Mouse (Mus musculus) small intestine, adult 2 months (tissue): ENCODE measurements around the gene Ak4. TPM values are rescaled to one million over a fixed set of nuclear protein-coding genes. Genes with fewer than 3 reads are reported as not detected.

Source experiments
- H3K27ac ChIP-seq: fragments of 200-500 bp; 2 replicates; pipeline ENCODE4 v1.5.1; 2012; ENCODE audit warnings: low read depth, low read length, control low read depth, inconsistent platforms; ENCODE audit not compliant: insufficient read depth
- H3K27me3 ChIP-seq: fragments of 200-500 bp; 2 replicates; pipeline ENCODE4 v1.6.1; 2012; ENCODE audit warnings: mild to moderate bottlenecking, moderate library complexity, low read length, inconsistent platforms; ENCODE audit not compliant: control insufficient read depth, insufficient read depth
- H3K36me3 ChIP-seq: fragments of 200-500 bp; 2 replicates; pipeline ENCODE4 v1.6.1; 2012; ENCODE audit warnings: mild to moderate bottlenecking, low read length, control low read depth, inconsistent platforms; ENCODE audit not compliant: control insufficient read depth, insufficient read depth
- H3K4me1 ChIP-seq: fragments of 200-500 bp; 2 replicates; pipeline ENCODE4 v1.6.1; 2012; ENCODE audit warnings: low read length, inconsistent platforms, mixed read lengths; ENCODE audit not compliant: control insufficient read depth, insufficient read depth, insufficient read length
- H3K4me3 ChIP-seq: fragments of 200-500 bp; 2 replicates; pipeline ENCODE4 v1.5.1; 2012; ENCODE audit warnings: low read depth, mild to moderate bottlenecking, control low read depth, inconsistent platforms, low read length, moderate library complexity
- CTCF ChIP-seq: fragments of 200-500 bp; IDR thresholded peaks from 2 replicates; pipeline ENCODE4 v1.5.1; 2012; ENCODE audit warnings: low read depth, mild to moderate bottlenecking, control low read depth, inconsistent platforms, low read length, moderate library complexity, mixed read lengths; ENCODE audit not compliant: insufficient replicate concordance, insufficient read length; ENCODE audit errors: extremely low read depth
- POLR2A ChIP-seq: fragments of 200-500 bp; IDR thresholded peaks from 2 replicates; pipeline ENCODE4 v1.6.1; 2012; ENCODE audit warnings: low read depth, mild to moderate bottlenecking, control low read depth, inconsistent platforms, low read length, moderate library complexity
- WGBS: fragments of 180-500 bp; shearing (Covaris S2); methylation state at CpG from one replicate; pipeline ENCODE4 v1.1.7; 2018; 5-methylcytosine and 5-hydroxymethylcytosine counted together
- polyA plus RNA-seq: library from polyadenylated mRNA; depleted of rRNA; stranded (reverse); fragments of >200 nt; gene quantifications from 2 replicates; pipeline ENCODE4 v1.2.3, GENCODE M21; 2012

Ak4 gene
- polyA plus RNA-seq, 1 experiment: 0.20 TPM

DNA sequence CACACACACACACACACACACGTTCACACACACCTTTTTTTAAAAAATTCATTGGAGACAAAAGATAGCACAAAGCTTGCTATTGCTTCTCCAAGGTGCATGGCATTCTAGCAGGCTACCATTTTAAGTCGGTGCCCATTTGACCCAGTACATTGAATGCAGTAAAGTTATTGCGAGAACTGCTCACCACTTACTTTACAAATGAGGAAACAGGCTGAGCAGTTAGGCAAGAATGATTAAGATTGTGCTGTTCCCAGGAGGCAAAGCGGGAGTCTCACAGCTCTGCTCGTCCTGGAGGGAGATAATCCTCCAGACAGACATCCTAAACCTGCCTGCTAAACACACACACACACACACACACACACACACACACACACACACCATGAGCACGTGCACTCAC lies 72.6 kb downstream of the Ak4 start:
- H3K4me1 ChIP-seq: peaks cover 2% of the 10 kb centered on the region; the same call in 1 of the 2 replicates
- peaks cover 7% of the 10 kb centered on the region; the same call in 1 of the 2 replicates for H3K27me3 ChIP-seq
- TF ChIP-seq POLR2A (no peak), CTCF (no peak)
- H3K36me3 ChIP-seq: no peaks in the 10 kb centered on the region
- no peak overlapping the region for H3K27ac ChIP-seq
- no peak overlapping the region for H3K4me3 ChIP-seq
- 62% methylated on average over 6 of the region's 6 CpGs for WGBS

GRCm38 (mm10) chr4:101493611-101494197 lies 74.6 kb downstream of the Ak4 start:
- no peak for TF ChIP-seq CTCF
- TF ChIP-seq POLR2A: no peak

GRCm38 (mm10) chr4:101496188-101496533 lies 77.1 kb downstream of the Ak4 start:
- H3K4me1 ChIP-seq: peaks cover 3% of the 10 kb centered on the region; the same call in 1 of the 2 replicates
- no peaks in the 10 kb centered on the region for H3K36me3 ChIP-seq
- TF ChIP-seq POLR2A (no peak), CTCF (no peak)
- WGBS: 2% methylated on average over 28 of the region's 28 CpGs
- peaks cover 21% of the 10 kb centered on the region for H3K27me3 ChIP-seq
- H3K4me3 ChIP-seq: peak overlapping the region; percentile 44
- no peak overlapping the region for H3K27ac ChIP-seq

More at GRCm38 (mm10) chr4:101493611-101494197, 74.6 kb downstream of the Ak4 start:
- H3K27ac ChIP-seq: no peak overlapping the region
- H3K27me3 ChIP-seq: peaks cover 21% of the 10 kb centered on the region
- peaks cover 3% of the 10 kb centered on the region; the same call in 1 of the 2 replicates for H3K4me1 ChIP-seq
- no peaks in the 10 kb centered on the region for H3K36me3 ChIP-seq
- no peak overlapping the region for H3K4me3 ChIP-seq

GRCm38 (mm10) chr4:101496534-101497237 lies 77.6 kb downstream of the Ak4 start, which contains the start of gene Dnajc6:
Dnajc6 (plus strand) TSS chr4:101496648.
- no peak for TF ChIP-seq POLR2A
- TF ChIP-seq CTCF: no peak
- Histone ChIP-seq H3K36me3 (no peaks in the 10 kb centered on the region), H3K4me3 (peak within 1 kb of the TSS; percentile 44), H3K27ac (no peak within 1 kb of the TSS), H3K4me1 (peaks cover 3% of the 10 kb centered on the region; the same call in 1 of the 2 replicates), H3K27me3 (peaks cover 21% of the 10 kb centered on the region)
- 2% methylated on average over 57 of the region's 57 CpGs for WGBS

GRCm38 (mm10) chr4:101497336-101497735 lies 78.3 kb downstream of the Ak4 start:
- H3K4me1 ChIP-seq: peaks cover 3% of the 10 kb centered on the region; the same call in 1 of the 2 replicates
- H3K36me3 ChIP-seq: no peaks in the 10 kb centered on the region
- no peak for TF ChIP-seq POLR2A
- no peak overlapping the region for H3K27ac ChIP-seq
- H3K27me3 ChIP-seq: peaks cover 21% of the 10 kb centered on the region
- 0 out of 2 replicates have a peak overlapping the region, but pooled peaks have one; percentile 16 for H3K4me3 ChIP-seq
- WGBS: 6% methylated on average over 14 of the region's 14 CpGs

DNA sequence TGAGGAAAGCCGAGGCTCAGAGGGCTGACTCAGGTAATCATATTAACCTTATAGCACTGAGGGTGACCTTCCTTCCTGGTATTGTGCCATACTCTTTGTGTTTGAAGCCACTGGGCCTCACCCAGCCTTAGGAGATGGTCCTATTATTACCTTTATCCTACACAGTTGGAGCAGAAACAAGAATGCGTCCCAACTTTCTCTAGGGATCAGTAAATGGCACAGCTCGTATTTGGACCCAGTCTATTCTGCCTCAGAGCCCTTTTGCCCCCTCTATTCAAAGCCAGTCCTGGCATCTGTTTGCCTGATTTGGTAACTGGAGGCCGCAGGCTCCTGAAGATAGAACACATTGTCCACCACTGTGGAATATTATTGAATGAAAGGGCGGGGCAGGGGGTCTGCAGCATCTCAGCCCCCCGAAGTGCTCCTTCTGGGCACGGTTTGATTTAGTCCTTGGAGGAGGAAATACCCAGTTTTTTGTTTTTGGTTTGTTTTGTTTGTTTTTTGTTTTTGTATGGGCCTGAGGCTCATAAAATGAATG lies 85.5 kb downstream of the Ak4 start:
- no peak overlapping the region for H3K4me3 ChIP-seq
- H3K4me1 ChIP-seq: 0 out of 2 replicates have a peak, but pooled peaks cover 2% of the 10 kb centered on the region
- TF ChIP-seq POLR2A (no peak), CTCF (no peak)
- H3K27me3 ChIP-seq: peaks cover 17% of the 10 kb centered on the region
- no peak overlapping the region for H3K27ac ChIP-seq
- 75% methylated on average over 7 of the region's 7 CpGs for WGBS
- no peaks in the 10 kb centered on the region for H3K36me3 ChIP-seq

DNA sequence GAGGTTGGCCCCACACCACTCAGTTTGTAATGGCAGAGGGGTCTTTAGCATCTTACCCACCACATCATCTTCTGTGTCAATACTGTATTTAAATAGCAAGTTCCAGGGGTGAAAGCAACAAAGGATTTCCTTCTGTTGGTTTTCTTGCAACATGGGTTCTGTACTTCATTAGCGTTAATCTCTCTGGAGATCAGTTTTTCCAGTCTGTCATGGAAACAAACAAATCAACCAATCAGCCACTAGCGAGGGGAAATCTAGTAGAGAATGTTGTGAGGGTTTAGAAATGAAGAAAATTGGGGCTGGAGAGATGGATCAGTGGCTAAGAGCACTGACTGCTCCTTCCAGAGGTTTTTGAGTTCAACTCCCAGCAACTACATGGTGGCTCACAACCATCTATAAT lies 86.9 kb downstream of the Ak4 start:
- Histone ChIP-seq H3K4me1 (0 out of 2 replicates have a peak, but pooled peaks cover 2% of the 10 kb centered on the region), H3K36me3 (no peaks in the 10 kb centered on the region), H3K27me3 (peaks cover 17% of the 10 kb centered on the region), H3K27ac (no peak overlapping the region), H3K4me3 (no peak overlapping the region)
- TF ChIP-seq POLR2A (no peak), CTCF (no peak)
- 64% methylated on average over 2 of the region's 2 CpGs for WGBS
